In the genomic region with DNA sequence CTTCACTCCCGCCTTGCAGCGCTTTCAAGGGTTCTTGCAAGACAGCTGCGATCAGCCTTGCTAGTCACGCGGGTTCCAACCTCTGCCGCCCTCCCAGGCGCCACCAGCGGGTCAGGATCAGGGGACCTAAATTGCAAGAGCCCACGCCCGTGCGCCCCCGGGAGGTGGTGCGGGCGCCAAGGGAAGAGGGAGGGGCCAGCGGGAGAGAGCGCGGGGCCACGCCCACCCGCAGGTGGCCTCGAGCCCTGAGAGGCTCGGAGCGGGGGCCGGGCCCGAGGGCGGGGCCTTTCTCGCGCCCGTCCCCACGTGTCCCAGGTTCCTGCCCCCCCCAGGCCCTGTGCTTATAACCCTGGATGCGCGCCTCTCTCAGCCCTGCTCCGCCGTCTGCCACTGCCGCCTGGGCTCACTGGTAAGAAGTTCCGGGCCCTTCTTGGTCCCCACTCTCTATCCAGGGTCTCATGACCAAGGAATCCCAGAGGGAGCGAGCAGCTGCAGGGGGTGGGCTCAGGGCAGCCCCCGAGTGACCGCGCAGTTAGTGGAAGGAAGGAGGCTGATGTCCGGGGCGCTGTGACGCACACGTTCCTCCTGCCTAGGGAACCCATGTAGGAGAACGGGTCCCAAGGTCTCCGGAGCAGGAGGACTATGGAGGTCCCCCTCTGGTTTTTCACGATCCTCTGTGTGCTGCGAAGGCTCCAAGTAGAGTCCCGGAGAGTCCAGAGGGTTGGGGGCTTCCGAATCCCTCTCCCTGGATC, we compare ENCODE assay signal across 7 mouse cellular contexts. TPM values are rescaled to one million over a fixed set of nuclear protein-coding genes. Genes with fewer than 3 reads are reported as not detected.
DNase-seq lines count a peak whose midpoint lies in the region; ATAC-seq and TF ChIP-seq lines count a peak whose summit lies in the region.

Gene Ass1 (plus strand): TSS at position 277 of the 752 bp plus-strand sequence.

- no peaks in the 10 kb centered on the region for H3K9me3 ChIP-seq in intestine, postnatal 0 days (ENCODE audit: control insufficient read depth)
- no peaks in the 10 kb centered on the region for H3K9me3 ChIP-seq in limb, embryonic 10.5 days (replicated peaks)
- no peaks in the 10 kb centered on the region; the same call in 1 of the 2 replicates for H3K9me3 ChIP-seq in midbrain, embryonic 11.5 days (ENCODE audit: control insufficient read depth, low read length)

- H3K4me2 ChIP-seq in intestine, postnatal 0 days (replicated peaks; ENCODE audit: low read depth) = peak within 1 kb of the TSS; percentile 83
- peak within 1 kb of the TSS; percentile 76 for H3K4me2 ChIP-seq in midbrain, embryonic 11.5 days

- peak within 1 kb of the TSS; percentile 58 for H3K9ac ChIP-seq in intestine, postnatal 0 days (ENCODE audit: low read depth, low read length)
- H3K9ac ChIP-seq in midbrain, embryonic 11.5 days (ENCODE audit: low read length) = peak within 1 kb of the TSS; percentile 31; the same call in 1 of the 2 replicates

- H3K4me1 ChIP-seq in intestine, postnatal 0 days (replicated peaks; ENCODE audit: control insufficient read depth, insufficient read depth, low read length) = no peaks in the 10 kb centered on the region
- H3K4me1 ChIP-seq in limb, embryonic 10.5 days = peaks cover 27% of the 10 kb centered on the region
- H3K4me1 ChIP-seq in midbrain, embryonic 11.5 days (ENCODE audit: control insufficient read depth, insufficient read depth, low read length) = peaks cover 11% of the 10 kb centered on the region

- DNase-seq in adrenal gland, postnatal 10 days = peak; percentile 84
- DNase-seq in embryo, embryonic 11 days = peak; percentile 79
- peak; percentile 73 for DNase-seq in limb, embryonic 10.5 days (ENCODE audit: low spot score)
- DNase-seq in midbrain, embryonic 11.5 days (ENCODE audit: low spot score, missing footprints) = peak; percentile 92
- DNase-seq in spleen, adult 18-20 months = peak; percentile 77 to 83

- H3K4me3 ChIP-seq in intestine, postnatal 0 days (ENCODE audit: low read depth, low read length) = peak within 1 kb of the TSS; percentile 50
- H3K4me3 ChIP-seq in limb, embryonic 10.5 days = peak within 1 kb of the TSS; percentile 56
- peak within 1 kb of the TSS; percentile 39 for H3K4me3 ChIP-seq in midbrain, embryonic 11.5 days (ENCODE audit: low read depth, low read length)

- 1% methylated on average over 47 of the region's 49 CpGs for WGBS in intestine, postnatal 0 days
- under 1% methylated on average over 49 of the region's 49 CpGs for WGBS in limb, embryonic 10.5 days
- WGBS in midbrain, embryonic 11.5 days = under 1% methylated on average over 47 of the region's 49 CpGs

- H3K36me3 ChIP-seq in intestine, postnatal 0 days (ENCODE audit: control insufficient read depth, insufficient read depth) = peaks cover 6% of the 10 kb centered on the region; the same call in 1 of the 2 replicates
- H3K36me3 ChIP-seq in limb, embryonic 10.5 days = no peaks in the 10 kb centered on the region
- no peaks in the 10 kb centered on the region for H3K36me3 ChIP-seq in midbrain, embryonic 11.5 days (ENCODE audit: control insufficient read depth, insufficient read depth, low read length)

- peak within 1 kb of the TSS; percentile 61; the same call in 1 of the 2 replicates for H3K27ac ChIP-seq in intestine, postnatal 0 days (ENCODE audit: low read depth, low read length)
- H3K27ac ChIP-seq in limb, embryonic 10.5 days = peak within 1 kb of the TSS; percentile 36; the same call in 1 of the 2 replicates
- no peak within 1 kb of the TSS for H3K27ac ChIP-seq in midbrain, embryonic 11.5 days (ENCODE audit: low read depth, low read length)

- no peaks in the 10 kb centered on the region for H3K27me3 ChIP-seq in intestine, postnatal 0 days (replicated peaks; ENCODE audit: control insufficient read depth, insufficient read depth, low read length)
- H3K27me3 ChIP-seq in limb, embryonic 10.5 days (ENCODE audit: low read depth, poor library complexity, severe bottlenecking) = peaks cover 47% of the 10 kb centered on the region
- peaks cover 36% of the 10 kb centered on the region for H3K27me3 ChIP-seq in midbrain, embryonic 11.5 days (ENCODE audit: control insufficient read depth, insufficient read depth, low read length)

- peak; percentile 73 for TF ChIP-seq CTCF in intestine, postnatal 0 days (IDR thresholded peaks at IDR 0.05; ENCODE audit: low read depth)

- ATAC-seq in granulocyte monocyte progenitor cell, adult 5-6 weeks (replicated peaks; ENCODE audit: poor library complexity, severe bottlenecking) = peak; percentile 86
- ATAC-seq in intestine, postnatal 0 days = peak; percentile 89
- ATAC-seq in midbrain, embryonic 11.5 days (ENCODE audit: low FRiP score) = peak; percentile 44; the same call in 1 of the 2 replicates

RNA-seq across cellular contexts. Expression of gene Ass1, which starts in this region (rescaled TPM):
- total RNA-seq in adrenal gland, postnatal 10 days (2021) = 100 to 1,000 TPM in 1 of 2 experiments, 10 to 100 TPM in 1; 61.2 to 175 TPM
- total RNA-seq in granulocyte monocyte progenitor cell, adult 5-6 weeks (2014; fragmentation: Nextera tagmentation) = 148 and 162 TPM in 2 replicates
- 115 and 128 TPM in 2 replicates for total RNA-seq in granulocyte monocyte progenitor cell, adult 5-6 weeks (2017)
- polyA plus RNA-seq in intestine, postnatal 0 days (2015; fragmentation: Nextera tagmentation; extraction: Ambion mirVana) = 492 and 545 TPM in 2 replicates
- 6.1 and 6.8 TPM in 2 replicates for polyA plus RNA-seq in limb, embryonic 10.5 days (2016; fragmentation: Nextera tagmentation; extraction: Ambion mirVana)
- polyA plus RNA-seq in midbrain, embryonic 11.5 days (2014; fragmentation: Nextera tagmentation; extraction: Ambion mirVana) = 9.6 and 10.3 TPM in 2 replicates

Comparison
In these comparisons a context has a peak if more than half of its experiments do, and no peak if none do; other contexts are left out.
1. RNA of gene Ass1 (polyA plus RNA-seq): 492 to 545 TPM in intestine, postnatal 0 days; 9.6 to 10.3 TPM in midbrain, embryonic 11.5 days and 6.1 to 6.8 TPM in limb, embryonic 10.5 days; every median in the first group is over 10 times any median in the second.
2. Peak in every context shown above with its lines, with median percentiles within 50 percentile points of each other: DNase-seq, ATAC-seq and H3K4me3 ChIP-seq.